Mouse (Mus musculus) lung, adult 2 months (tissue): ENCODE data around the gene Pdyn. TPM values are rescaled to one million over a fixed set of nuclear protein-coding genes. Genes with fewer than 3 reads are reported as not detected.

Experiments
- DNase-seq: peaks from one replicate; pipeline ENCODE4 v3.0.0; 2022
- H3K4me1 ChIP-seq: fragments of 200-500 bp; 2 replicates; pipeline ENCODE4 v1.6.1; 2011; ENCODE audit warnings: low read length; ENCODE audit not compliant: control insufficient read depth, insufficient read depth
- H3K4me3 ChIP-seq: fragments of 200-500 bp; replicated peaks from 2 replicates; pipeline ENCODE3; 2011; ENCODE audit warnings: low read depth, mild to moderate bottlenecking, control low read depth, low read length; ENCODE audit errors: extremely low read depth
- CTCF ChIP-seq: fragments of 200-500 bp; IDR thresholded peaks from 2 replicates; pipeline ENCODE4 v1.5.1; 2011; ENCODE audit warnings: mild to moderate bottlenecking, low read length, control low read depth; ENCODE audit not compliant: insufficient read depth
- POLR2A ChIP-seq: fragments of 200-500 bp; IDR thresholded peaks from 2 replicates; pipeline ENCODE4 v1.6.1; 2011; ENCODE audit warnings: low read depth, mild to moderate bottlenecking, control low read depth, low read length, borderline replicate concordance; ENCODE audit errors: extremely low read depth
- WGBS: fragments of 180-500 bp; shearing (Covaris S2); methylation state at CpG from one replicate; pipeline ENCODE4 v1.1.7; 2018; 5-methylcytosine and 5-hydroxymethylcytosine counted together
- polyA plus RNA-seq: library from polyadenylated mRNA; depleted of rRNA; stranded (reverse); fragments of >200 nt; gene quantifications from 2 replicates; pipeline ENCODE4 v1.2.3, GENCODE M21; 2012; rRNA removed

The Pdyn gene
- polyA plus RNA-seq, 1 experiment = not detected

- H3K4me3 ChIP-seq = no peak overlapping the region
- 68% methylated on average over 4 of the region's 4 CpGs for WGBS
- no peaks in the 10 kb centered on the region for H3K4me1 ChIP-seq
- no peak for DNase-seq
- TF ChIP-seq CTCF (no peak), POLR2A (no peak)
These were observed 40.8 kb downstream of the Pdyn start for GRCm38 (mm10) chr2:129658796-129659195.

DNA sequence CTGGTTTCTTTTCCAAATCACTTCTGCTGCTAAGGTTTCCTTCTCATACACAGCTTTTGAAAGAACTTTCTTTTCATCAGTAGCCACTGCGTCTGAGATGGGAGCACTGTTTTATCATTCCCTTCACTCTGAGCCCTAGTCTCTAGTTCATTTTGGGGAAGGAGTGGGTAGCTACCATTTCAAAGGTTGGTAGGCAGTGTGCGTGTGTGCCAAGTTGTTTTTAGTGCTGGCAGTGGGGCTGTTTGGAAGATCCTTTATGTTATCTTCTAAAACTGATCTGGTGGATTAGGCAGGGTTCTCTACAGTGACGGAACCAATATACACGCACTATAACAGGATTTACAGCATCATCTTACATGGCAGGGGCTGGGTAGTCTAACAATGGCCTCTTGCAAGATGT is 44.6 kb downstream of the Pdyn start:
- DNase-seq = no peak
- WGBS = 92% methylated on average over 4 of the region's 4 CpGs
- TF ChIP-seq CTCF (no peak), POLR2A (no peak)

DNA sequence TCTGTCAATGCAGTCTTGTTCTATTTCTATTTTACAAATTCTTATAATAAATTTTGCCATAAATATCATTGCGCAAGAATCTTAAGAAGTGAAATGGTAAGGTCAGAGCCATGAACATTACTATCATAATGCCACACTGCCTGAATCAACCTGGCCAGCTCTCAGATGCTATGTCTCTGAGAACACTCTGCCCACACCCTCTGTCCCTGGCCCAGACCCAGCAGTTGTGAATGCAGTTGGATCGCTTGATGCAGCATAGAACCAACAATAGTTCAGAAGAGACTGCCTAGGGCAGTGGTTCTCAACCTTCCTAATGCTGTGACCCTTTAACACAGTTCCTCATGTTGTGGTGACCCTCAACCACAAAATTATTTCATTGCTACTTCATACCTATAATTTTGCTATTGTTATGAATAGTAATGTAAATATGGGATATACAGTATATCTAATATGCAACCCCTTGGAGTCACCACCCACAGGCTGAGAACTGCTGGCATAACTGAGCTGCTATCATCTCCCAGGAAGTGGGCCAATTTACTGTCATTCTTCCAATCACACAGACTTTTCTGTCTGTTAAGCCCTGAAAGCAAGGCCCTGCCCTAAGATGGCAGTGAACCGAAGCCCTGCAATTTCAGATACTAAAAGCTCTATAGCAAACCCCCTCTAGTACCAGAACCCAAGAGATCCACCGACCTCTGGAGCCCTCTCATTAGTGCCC is 45.3 kb downstream of the Pdyn start:
- H3K4me3 ChIP-seq = no peak overlapping the region
- WGBS = 82% methylated on average over 4 of the region's 4 CpGs
- no peak for DNase-seq
- H3K4me1 ChIP-seq = no peaks in the 10 kb centered on the region; the same call in 1 of the 2 replicates
- TF ChIP-seq POLR2A (no peak), CTCF (no peak)

More for the DNA sequence above, 44.6 kb downstream of the Pdyn start:
- Histone ChIP-seq H3K4me1 (no peaks in the 10 kb centered on the region; the same call in 1 of the 2 replicates), H3K4me3 (no peak overlapping the region)

GRCm38 (mm10) chr2:129653632-129654031 is 46.0 kb downstream of the Pdyn start:
- no peak overlapping the region for H3K4me3 ChIP-seq
- 81% methylated on average over 2 of the region's 2 CpGs for WGBS
- TF ChIP-seq POLR2A = no peak
- no peak for TF ChIP-seq CTCF
- DNase-seq = no peak
- no peaks in the 10 kb centered on the region; the same call in 1 of the 2 replicates for H3K4me1 ChIP-seq

DNA sequence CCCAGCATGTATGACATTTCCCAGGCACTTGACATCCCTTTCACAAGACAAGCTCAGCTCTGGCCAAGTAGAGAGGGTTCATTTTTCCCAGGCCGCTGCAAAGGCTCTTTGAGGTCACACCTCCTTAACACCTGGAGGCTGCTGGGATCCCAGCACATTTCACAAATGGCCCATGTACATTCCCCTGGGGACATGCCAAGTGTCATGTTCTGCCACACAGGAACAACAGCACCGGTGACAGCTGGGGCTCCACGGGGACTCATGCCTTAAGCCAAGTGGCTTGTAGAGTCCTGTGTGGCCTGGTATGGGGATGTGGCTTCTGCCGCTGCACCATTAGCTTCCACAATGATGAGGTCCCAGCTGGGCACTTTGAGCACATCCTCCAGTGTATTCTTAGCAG is 47.0 kb downstream of the Pdyn start:
- H3K4me1 ChIP-seq = no peaks in the 10 kb centered on the region; the same call in 1 of the 2 replicates
- DNase-seq = no peak
- 46% methylated on average over 4 of the region's 4 CpGs for WGBS
- TF ChIP-seq CTCF (no peak), POLR2A (no peak)
- H3K4me3 ChIP-seq = no peak overlapping the region

Other genes with a start within 250 kb of the Pdyn start
- gene F830045P16Rik, start 163.2 kb downstream of the Pdyn start, polyA plus RNA-seq = not detected in 2 replicates
- gene Sirpa, start 107.0 kb downstream of the Pdyn start, polyA plus RNA-seq = 78.2 and 94.2 TPM in 2 replicates
- gene Stk35, start 100.7 kb upstream of the Pdyn start, polyA plus RNA-seq = 18.2 and 20.1 TPM in 2 replicates